In the genomic region with DNA sequence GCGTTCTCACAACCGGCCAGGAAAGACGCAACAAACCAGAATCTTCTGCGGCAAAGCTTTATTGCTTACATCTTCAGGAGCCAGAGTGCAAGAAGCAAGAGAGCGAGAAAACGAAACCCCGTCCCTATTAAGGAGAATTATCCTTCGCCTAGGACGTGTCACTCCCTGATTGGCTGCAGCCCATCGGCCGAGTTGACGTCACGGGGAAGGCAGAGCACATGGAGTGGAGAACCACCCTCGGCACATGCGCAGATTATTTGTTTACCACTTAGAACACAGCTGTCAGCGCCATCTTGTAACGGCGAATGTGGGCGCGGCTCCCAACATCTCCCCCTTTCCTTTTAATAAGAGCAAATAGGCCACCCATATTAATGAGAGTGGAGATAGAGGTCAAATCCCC, we compare ENCODE assay signal across 12 mouse cellular contexts. TPM values are rescaled to one million over a fixed set of nuclear protein-coding genes. Genes with fewer than 3 reads are reported as not detected.
DNase-seq lines count a peak whose midpoint lies in the region; TF ChIP-seq lines count a peak whose summit lies in the region.
"Not testable (repeated sequence)": the region's sequence is repeated elsewhere in the genome, so short reads cannot be mapped to it uniquely, and the experiment has no call there.
"Had no signal": no experiment of that assay in that cellular context is flagged by ENCODE, and none has a peak within 500 bp of the region (broad histone marks: within the 10 kb centered on the region; RNA-seq: fewer than 3 reads in every experiment).

A gene (minus strand): TSS at position 101 of the 400 bp plus-strand sequence.

- not testable (repeated sequence) for DNase-seq in layer of hippocampus, adult 2 months (ENCODE audit: low spot score in 2 of 2); layer of hippocampus, postnatal 10 days (ENCODE audit: low spot score in 2 of 2); layer of hippocampus, postnatal 36 days; left cerebral cortex, adult 2 months (ENCODE audit: extremely low spot score in 1 of 2, low spot score in 2 of 2); left cerebral cortex, postnatal 10 days (ENCODE audit: extremely low spot score in 1 of 2, low spot score in 2 of 2); left cerebral cortex, postnatal 25 days (ENCODE audit: low spot score in 2 of 2); left cerebral cortex, postnatal 4 days

- not testable (repeated sequence) for H3K4me1 ChIP-seq in cortical plate, adult 2 months (ENCODE audit: control insufficient read depth, insufficient read depth, low read length)

- H3K4me3 ChIP-seq in cortical plate, adult 2 months (ENCODE audit: insufficient read depth, low read length); layer of hippocampus, adult 2 months; left cerebral cortex, adult 2 months: not testable (repeated sequence)

- intact Hi-C loops in left cerebral cortex, adult 2 months (cut with DNase I); left cerebral cortex, postnatal 10 days (cut with DNase I); left cerebral cortex, postnatal 25 days (cut with DNase I); left cerebral cortex, postnatal 4 days (cut with DNase I): not testable (repeated sequence)

- not testable (repeated sequence) for TF ChIP-seq POLR2A in cortical plate, adult 2 months (IDR thresholded peaks at IDR 0.05; ENCODE audit: extremely low read depth, insufficient read depth, low read length)

- not testable (repeated sequence) for TF ChIP-seq CTCF in cortical plate, adult 2 months (IDR thresholded peaks at IDR 0.05; ENCODE audit: extremely low read depth, insufficient read depth, low read length); layer of hippocampus, adult 2 months (conservative IDR thresholded peaks at IDR 0.05); left cerebral cortex, adult 2 months (IDR thresholded peaks at IDR 0.05)

- H3K27ac ChIP-seq in cortical plate, adult 2 months (ENCODE audit: insufficient read depth, low read length); layer of hippocampus, adult 2 months; left cerebral cortex, adult 2 months: not testable (repeated sequence)

RNA-seq across cellular contexts. Expression of the gene that starts here (rescaled TPM):
- polyA plus RNA-seq in cortical plate, adult 2 months (2012; rRNA removed) = 12.2 and 16.6 TPM in 2 replicates
- 10 to 100 TPM; 12.1 to 13.7 TPM for total RNA-seq in layer of hippocampus, adult 2 months (2021)
- total RNA-seq in layer of hippocampus, postnatal 10 days (2021) = 10 to 100 TPM; 12.1 to 13.6 TPM
- total RNA-seq in layer of hippocampus, postnatal 36 days (2021) = 10 to 100 TPM; 11.2 to 12.0 TPM
- total RNA-seq in left cerebral cortex, adult 2 months (2021) = 10 to 100 TPM; 22.5 to 29.3 TPM
- 10 to 100 TPM; 31.3 to 36.0 TPM for total RNA-seq in left cerebral cortex, postnatal 10 days (2021)
- total RNA-seq in left cerebral cortex, postnatal 25 days (2021) = 10 to 100 TPM; 25.0 to 25.5 TPM
- 10 to 100 TPM; 20.5 to 22.9 TPM for total RNA-seq in left cerebral cortex, postnatal 4 days (2021)
- total RNA-seq: CH12.LX, G1E had no signal
- polyA plus RNA-seq: activated CD4-positive, CD25-positive, alpha-beta regulatory T cell, adult 4 months; CD4-positive, CD25-positive, alpha-beta regulatory T cell, adult 4 months; G1E had no signal
